Mouse (Mus musculus): Measurements from ENCODE around the gene Kdm7a. TPM values are rescaled to one million over a fixed set of nuclear protein-coding genes. Genes with fewer than 3 reads are reported as not detected.

The Kdm7a gene
- total RNA-seq, 2 experiments from 2014 or later = 18.6 to 19.2 TPM

Other genes with a start within 250 kb of the Kdm7a start
- gene Parp12, start 88.4 kb downstream of the Kdm7a start, total RNA-seq (2021) = 1 to 10 TPM; 3.4 to 3.5 TPM
- 10 to 100 TPM; 12.1 to 13.7 TPM for gene Slc37a3, start 170.9 kb upstream of the Kdm7a start, total RNA-seq (2021)
- gene Rab19, start 174.4 kb upstream of the Kdm7a start, total RNA-seq (2021) = under 1 TPM in 1 of 2 experiments, not detected in 1; 0.21 TPM
- gene Mkrn1, start 213.7 kb upstream of the Kdm7a start, total RNA-seq (2021) = 10 to 100 TPM; 19.6 to 22.4 TPM